Comparison of ENCODE assay signal across 30 mouse cellular contexts in the genomic region with DNA sequence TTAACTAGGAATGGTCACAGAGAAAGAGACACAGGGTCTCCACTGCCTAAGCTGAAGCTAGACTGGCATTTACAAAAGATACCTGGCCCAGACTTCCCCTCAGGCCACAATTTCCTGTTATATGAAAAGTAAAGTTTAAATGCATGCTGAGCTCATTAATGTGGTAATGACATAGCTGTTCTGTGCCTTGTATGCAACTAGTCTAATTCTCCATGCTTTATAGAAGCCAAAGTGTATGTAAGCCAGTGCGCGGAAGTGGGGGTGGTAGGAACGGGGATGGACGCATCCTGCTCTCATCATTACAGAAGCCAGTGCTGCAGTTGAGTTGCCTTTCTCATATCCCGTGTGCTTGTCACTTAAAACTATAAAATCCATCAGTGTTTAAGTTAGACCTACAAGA.
DNase-seq lines count a peak whose midpoint lies in the region; ATAC-seq and TF ChIP-seq lines count a peak whose summit lies in the region.
"Had no signal": no experiment of that assay in that cellular context is flagged by ENCODE, and none has a peak within 500 bp of the region (broad histone marks: within the 10 kb centered on the region; RNA-seq: fewer than 3 reads in every experiment).

No protein-coding gene starts in this region.

- H3K9me3 ChIP-seq in lung, postnatal 0 days (ENCODE audit: low read length), result no peaks in the 10 kb centered on the region
- H3K9me3 ChIP-seq: embryonic facial prominence, embryonic 10.5 days; embryonic facial prominence, embryonic 15.5 days; forebrain, embryonic 13.5 days; heart, embryonic 12.5 days; hindbrain, embryonic 15.5 days; intestine, embryonic 15.5 days; limb, embryonic 13.5 days; midbrain, embryonic 13.5 days; neural tube, embryonic 15.5 days had no signal

- H3K4me1 ChIP-seq in lung, postnatal 0 days (ENCODE audit: insufficient read depth, low read depth, low read length), result no peaks in the 10 kb centered on the region
- H3K4me1 ChIP-seq: embryonic facial prominence, embryonic 10.5 days; embryonic facial prominence, embryonic 15.5 days; forebrain, embryonic 13.5 days; hindbrain, embryonic 15.5 days; intestine, embryonic 15.5 days; midbrain, embryonic 13.5 days; neural tube, embryonic 15.5 days had no signal

- no peak overlapping the region for H3K27ac ChIP-seq in lung, postnatal 0 days (ENCODE audit: low read length)
- H3K27ac ChIP-seq: embryonic facial prominence, embryonic 10.5 days; embryonic facial prominence, embryonic 15.5 days; forebrain, embryonic 13.5 days; hindbrain, embryonic 15.5 days; intestine, embryonic 15.5 days; limb, embryonic 13.5 days; macrophage; midbrain, embryonic 13.5 days; neural tube, embryonic 15.5 days had no signal

- peak; percentile 48 for ATAC-seq in common myeloid progenitor, adult 5-6 weeks (replicated peaks; ENCODE audit: low read depth, poor library complexity, severe bottlenecking)
- no peak for ATAC-seq in lung, postnatal 0 days
- ATAC-seq: forebrain, embryonic 13.5 days; intestine, embryonic 15.5 days; liver, postnatal 0 days; midbrain, embryonic 13.5 days had no signal

- peak; percentile 38 for DNase-seq in 416B (ENCODE audit: low read depth)
- DNase-seq in CD4-positive helper T cell, adult 2 months (ENCODE audit: low read depth, low spot score), result peak; percentile 60
- DNase-seq in natural killer cell, adult 2 months (ENCODE audit: low spot score in 2 of 2), result peak; percentile 22 to 25
- no peak for DNase-seq in lung, postnatal 36 days
- DNase-seq in lung, postnatal 0 days (ENCODE audit: low spot score), result no peak
- no peak for DNase-seq in layer of hippocampus, postnatal 25 days (ENCODE audit: extremely low spot score in 1 of 2, low spot score in 1 of 2)
- DNase-seq: adrenal gland, adult 2 months; adrenal gland, postnatal 36 days; cerebellum, adult 18-20 months; cerebellum, postnatal 10 days; gastrocnemius, postnatal 14 days; heart, adult 18-20 months; heart, postnatal 4 days; kidney, adult 8-10 months; kidney, postnatal 10 days; liver, postnatal 0 days; right cerebral cortex, postnatal 25 days; spleen, adult 18-20 months had no signal

- 97% methylated on average over 5 of the region's 5 CpGs for WGBS in lung, postnatal 0 days

- no peak overlapping the region for H3K9ac ChIP-seq in lung, postnatal 0 days (replicated peaks; ENCODE audit: low read depth)
- H3K9ac ChIP-seq: embryonic facial prominence, embryonic 15.5 days; forebrain, embryonic 13.5 days; heart, embryonic 12.5 days; hindbrain, embryonic 15.5 days; intestine, embryonic 15.5 days; limb, embryonic 13.5 days; liver, postnatal 0 days; midbrain, embryonic 13.5 days; neural tube, embryonic 15.5 days had no signal

- H3K4me2 ChIP-seq in lung, postnatal 0 days (replicated peaks; ENCODE audit: low read depth, low read length), result no peak overlapping the region
- H3K4me2 ChIP-seq: embryonic facial prominence, embryonic 15.5 days; forebrain, embryonic 13.5 days; heart, embryonic 12.5 days; hindbrain, embryonic 15.5 days; intestine, embryonic 15.5 days; limb, embryonic 13.5 days; liver, embryonic 11.5 days; midbrain, embryonic 13.5 days; neural tube, embryonic 15.5 days had no signal

- H3K4me3 ChIP-seq in lung, postnatal 0 days (ENCODE audit: low read depth, low read length), result no peak overlapping the region
- H3K4me3 ChIP-seq: embryonic facial prominence, embryonic 10.5 days; embryonic facial prominence, embryonic 15.5 days; forebrain, embryonic 13.5 days; heart, embryonic 12.5 days; hindbrain, embryonic 15.5 days; intestine, embryonic 15.5 days; limb, embryonic 13.5 days; midbrain, embryonic 13.5 days; neural tube, embryonic 15.5 days had no signal

- TF ChIP-seq CTCF in lung, postnatal 0 days (IDR thresholded peaks at IDR 0.05), result no peak

- TF ChIP-seq EP300 in lung, postnatal 0 days (IDR thresholded peaks at IDR 0.05), result no peak

- peaks cover 5% of the 10 kb centered on the region for H3K36me3 ChIP-seq in lung, postnatal 0 days (ENCODE audit: insufficient read depth, low read length)

- H3K27me3 ChIP-seq in lung, postnatal 0 days (replicated peaks; ENCODE audit: insufficient read depth, low read length), result no peaks in the 10 kb centered on the region
- H3K27me3 ChIP-seq: embryonic facial prominence, embryonic 15.5 days; forebrain, embryonic 13.5 days; heart, embryonic 12.5 days; hindbrain, embryonic 15.5 days; intestine, embryonic 15.5 days; limb, embryonic 13.5 days; midbrain, embryonic 13.5 days; neural tube, embryonic 15.5 days had no signal

Comparison
In these comparisons a context has a peak if more than half of its experiments do, and no peak if none do; other contexts are left out.
1. DNase-seq: peak in 416B (single experiment), CD4-positive helper T cell, adult 2 months (single experiment) and natural killer cell, adult 2 months (2 of 2); none in lung, postnatal 36 days (single experiment), lung, postnatal 0 days (single experiment) and layer of hippocampus, postnatal 25 days (0 of 2).